Mouse (Mus musculus) liver, embryonic 16.5 days (tissue): ENCODE results near the gene Foxp1. TPM values are rescaled to one million over a fixed set of nuclear protein-coding genes. Genes with fewer than 3 reads are reported as not detected.

Experiments used
- ATAC-seq: fragments of 200-750 bp; cut with Nextera tagmentation; 2 replicates; pipeline ENCODE4 v1.8.0; 2017; ENCODE audit warnings: low read depth, mild to moderate bottlenecking, moderate number of reproducible peaks, moderate library complexity
- H3K27ac ChIP-seq: fragments of 300-500 bp; sonication (generic); 2 replicates; pipeline ENCODE4 v1.5.1; 2014; ENCODE audit warnings: mild to moderate bottlenecking, low read length
- H3K27me3 ChIP-seq: fragments of 300-500 bp; sonication (generic); 2 replicates; pipeline ENCODE4 v1.6.1; 2014; ENCODE audit warnings: low read depth, low read length, mixed read lengths; ENCODE audit not compliant: control insufficient read depth, insufficient read depth
- H3K36me3 ChIP-seq: fragments of 300-500 bp; sonication (generic); 2 replicates; pipeline ENCODE4 v1.6.1; 2014; ENCODE audit warnings: mild to moderate bottlenecking; ENCODE audit not compliant: control insufficient read depth, insufficient read depth
- H3K4me1 ChIP-seq: fragments of 300-500 bp; sonication (generic); 2 replicates; pipeline ENCODE4 v1.6.1; 2014; ENCODE audit warnings: low read depth, low read length, mixed read lengths; ENCODE audit not compliant: control insufficient read depth
- H3K4me2 ChIP-seq: fragments of 300-500 bp; sonication (generic); 2 replicates; pipeline ENCODE4 v1.6.1; 2014; ENCODE audit warnings: low read depth, low read length, mixed read lengths
- H3K4me3 ChIP-seq: fragments of 300-500 bp; sonication (generic); 2 replicates; pipeline ENCODE4 v1.5.1; 2014; ENCODE audit warnings: low read depth, mild to moderate bottlenecking, low read length
- H3K9ac ChIP-seq: fragments of 300-500 bp; sonication (generic); 2 replicates; pipeline ENCODE4 v1.6.1; 2014; ENCODE audit warnings: low read depth, low read length
- H3K9me3 ChIP-seq: fragments of 300-500 bp; sonication (generic); replicated peaks from 2 replicates; pipeline ENCODE4 v1.6.1; 2016; ENCODE audit warnings: low read length; ENCODE audit not compliant: control insufficient read depth
- WGBS: fragments of 180-500 bp; shearing (Covaris S2); extraction: QIAGEN DNeasy Blood & Tissue Kit; methylation state at CpG from one replicate; pipeline ENCODE4 v1.1.7; 2014; ENCODE audit not compliant: insufficient replicate concordance; 5-methylcytosine and 5-hydroxymethylcytosine counted together
- polyA plus RNA-seq: library from polyadenylated mRNA; unstranded; fragments of >200 nt; fragmentation: Nextera tagmentation; extraction: Ambion mirVana; gene quantifications from 2 replicates; pipeline ENCODE4 v1.2.1, GENCODE M21; 2015

Foxp1 gene
- polyA plus RNA-seq, 1 experiment from 2014 or later: 13.6 TPM

GRCm38 (mm10) chr6:99107081-99107482 is 415.4 kb downstream of the Foxp1 start:
- no peak overlapping the region for H3K27ac ChIP-seq
- WGBS: 51% methylated on average over 6 of the region's 6 CpGs

DNA sequence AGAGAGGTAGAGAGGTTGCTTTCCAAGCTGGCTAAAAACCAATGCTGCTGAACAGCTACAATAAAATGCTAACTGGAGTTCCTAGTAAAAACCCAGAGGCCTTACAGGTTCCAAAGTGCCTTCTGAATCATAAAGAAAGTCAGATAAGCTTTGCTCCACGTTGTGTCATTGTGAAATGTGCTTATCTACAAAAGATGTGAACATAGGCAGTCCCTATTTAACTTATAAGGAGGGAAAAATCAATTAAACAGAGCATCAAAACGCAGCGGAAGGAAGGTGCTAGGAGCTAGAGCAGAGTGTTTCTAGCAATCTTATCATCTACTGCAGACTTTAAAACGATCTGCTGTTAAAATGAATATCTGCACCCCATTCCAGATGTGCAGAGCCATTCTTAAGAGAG is 416.5 kb downstream of the Foxp1 start:
- no peaks in the 10 kb centered on the region for H3K9me3 ChIP-seq
- no peak overlapping the region for H3K4me3 ChIP-seq
- no peaks in the 10 kb centered on the region for H3K36me3 ChIP-seq
- H3K27ac ChIP-seq: no peak overlapping the region
- H3K4me1 ChIP-seq: peaks cover 7% of the 10 kb centered on the region
- no peaks in the 10 kb centered on the region for H3K27me3 ChIP-seq
- 17% methylated on average over 4 of the region's 4 CpGs for WGBS
- H3K4me2 ChIP-seq: no peak overlapping the region
- no peak overlapping the region for H3K9ac ChIP-seq
- ATAC-seq: no peak

More at GRCm38 (mm10) chr6:99107081-99107482, 415.4 kb downstream of the Foxp1 start:
- H3K4me3 ChIP-seq: no peak overlapping the region
- H3K36me3 ChIP-seq: no peaks in the 10 kb centered on the region
- no peaks in the 10 kb centered on the region for H3K9me3 ChIP-seq
- no peaks in the 10 kb centered on the region for H3K27me3 ChIP-seq
- peaks cover 7% of the 10 kb centered on the region for H3K4me1 ChIP-seq
- ATAC-seq: peak; percentile 35; the same call in 1 of the 2 replicates
- no peak overlapping the region for H3K9ac ChIP-seq
- H3K4me2 ChIP-seq: no peak overlapping the region

DNA sequence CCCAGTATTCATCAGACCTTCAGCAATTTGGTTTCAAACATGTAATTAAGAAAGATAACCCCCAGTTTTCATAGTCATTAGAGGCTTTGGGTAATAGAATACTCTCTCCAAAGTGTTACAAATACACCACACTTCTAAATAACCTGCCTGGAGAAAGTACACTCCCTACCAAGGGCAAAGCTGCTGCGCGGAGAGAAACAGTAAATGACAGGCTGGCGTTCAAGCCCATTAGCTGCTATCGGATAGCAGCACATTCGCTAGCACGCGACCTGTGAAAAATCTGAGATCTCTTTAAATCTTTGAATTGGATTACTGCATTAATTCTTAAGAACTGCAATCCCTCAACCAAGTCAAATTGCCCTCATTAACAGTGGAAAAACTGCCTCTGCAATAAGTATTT is 418.1 kb downstream of the Foxp1 start:
- H3K4me3 ChIP-seq: no peak overlapping the region
- no peak overlapping the region for H3K27ac ChIP-seq
- no peaks in the 10 kb centered on the region for H3K36me3 ChIP-seq
- no peak overlapping the region for H3K4me2 ChIP-seq
- H3K9ac ChIP-seq: no peak overlapping the region
- no peaks in the 10 kb centered on the region for H3K27me3 ChIP-seq
- peaks cover 7% of the 10 kb centered on the region for H3K4me1 ChIP-seq
- ATAC-seq: no peak
- WGBS: 81% methylated on average over 7 of the region's 7 CpGs
- no peaks in the 10 kb centered on the region for H3K9me3 ChIP-seq

- Histone ChIP-seq H3K27me3 (no peaks in the 10 kb centered on the region), H3K4me1 (peaks cover 7% of the 10 kb centered on the region), H3K4me3 (no peak overlapping the region), H3K36me3 (no peaks in the 10 kb centered on the region), H3K27ac (no peak overlapping the region), H3K9ac (no peak overlapping the region), H3K9me3 (no peaks in the 10 kb centered on the region), H3K4me2 (no peak overlapping the region)
- ATAC-seq: no peak
- WGBS: 62% methylated on average over 3 of the region's 3 CpGs
Measured at GRCm38 (mm10) chr6:99103911-99104310, 418.6 kb downstream of the Foxp1 start.

DNA sequence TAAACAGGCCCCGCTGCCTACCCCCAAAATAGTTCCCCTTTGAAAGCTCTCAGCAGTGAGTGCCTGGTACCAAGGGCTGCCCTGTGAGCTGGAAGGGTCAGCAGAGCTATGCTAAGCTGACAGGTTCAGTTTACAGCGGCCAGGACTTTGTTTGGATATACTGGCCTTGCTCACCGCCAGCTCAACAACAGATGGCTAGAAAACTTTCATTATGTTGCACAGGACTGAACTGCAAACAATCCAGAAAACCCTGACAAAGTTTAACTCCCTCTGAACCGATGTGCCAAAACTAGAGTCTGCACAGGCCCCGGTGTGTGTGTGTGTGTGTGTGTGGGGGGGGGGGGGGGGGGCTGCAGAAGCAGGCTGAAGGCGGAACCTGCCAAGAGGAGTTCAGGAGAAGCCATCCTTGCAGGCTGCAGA is 421.0 kb downstream of the Foxp1 start:
- peak; percentile 88 for ATAC-seq
- WGBS: 50% methylated on average over 6 of the region's 6 CpGs
- no peak overlapping the region for H3K4me3 ChIP-seq

GRCm38 (mm10) chr6:99100331-99100730 is 422.2 kb downstream of the Foxp1 start:
- Histone ChIP-seq H3K4me2 (no peak overlapping the region), H3K4me1 (peaks cover 9% of the 10 kb centered on the region; the same call in 1 of the 2 replicates), H3K27me3 (no peaks in the 10 kb centered on the region), H3K4me3 (no peak overlapping the region), H3K9ac (no peak overlapping the region), H3K36me3 (no peaks in the 10 kb centered on the region), H3K9me3 (no peaks in the 10 kb centered on the region), H3K27ac (0 out of 2 replicates have a peak overlapping the region, but pooled peaks have one; percentile 19)
- no peak for ATAC-seq
- 71% methylated on average over 5 of the region's 5 CpGs for WGBS

More for the DNA sequence above, 421.0 kb downstream of the Foxp1 start:
- Histone ChIP-seq H3K36me3 (no peaks in the 10 kb centered on the region), H3K9ac (no peak overlapping the region), H3K9me3 (no peaks in the 10 kb centered on the region), H3K27ac (peak overlapping the region; percentile 66), H3K4me2 (0 out of 2 replicates have a peak overlapping the region, but pooled peaks have one; percentile 10), H3K4me1 (peaks cover 7% of the 10 kb centered on the region), H3K27me3 (no peaks in the 10 kb centered on the region)

GRCm38 (mm10) chr6:99099781-99100180 is 422.7 kb downstream of the Foxp1 start:
- Histone ChIP-seq H3K27me3 (no peaks in the 10 kb centered on the region), H3K36me3 (no peaks in the 10 kb centered on the region), H3K4me2 (no peak overlapping the region), H3K27ac (no peak overlapping the region), H3K4me3 (no peak overlapping the region), H3K9ac (no peak overlapping the region), H3K9me3 (no peaks in the 10 kb centered on the region), H3K4me1 (peaks cover 12% of the 10 kb centered on the region; the same call in 1 of the 2 replicates)
- 62% methylated on average over 4 of the region's 4 CpGs for WGBS
- ATAC-seq: no peak

GRCm38 (mm10) chr6:99097191-99097590 is 425.3 kb downstream of the Foxp1 start:
- Histone ChIP-seq H3K27me3 (no peaks in the 10 kb centered on the region), H3K27ac (no peak overlapping the region), H3K4me1 (peaks cover 17% of the 10 kb centered on the region), H3K4me2 (no peak overlapping the region), H3K36me3 (no peaks in the 10 kb centered on the region), H3K4me3 (no peak overlapping the region), H3K9me3 (no peaks in the 10 kb centered on the region), H3K9ac (no peak overlapping the region)
- 60% methylated on average over 7 of the region's 7 CpGs for WGBS
- no peak for ATAC-seq

- Histone ChIP-seq H3K27ac (peak overlapping the region; percentile 75), H3K4me2 (peak overlapping the region; percentile 49; the same call in 1 of the 2 replicates), H3K9ac (no peak overlapping the region), H3K27me3 (no peaks in the 10 kb centered on the region), H3K36me3 (no peaks in the 10 kb centered on the region), H3K9me3 (no peaks in the 10 kb centered on the region), H3K4me3 (no peak overlapping the region), H3K4me1 (peaks cover 17% of the 10 kb centered on the region)
- WGBS: 35% methylated on average over 7 of the region's 7 CpGs
- ATAC-seq: no peak
Measured at GRCm38 (mm10) chr6:99096776-99097166, 425.8 kb downstream of the Foxp1 start.
